Mouse (Mus musculus) C2C12 (cell line): ENCODE measurements around the gene Fntb.

Source experiments
- CTCF ChIP-seq: IDR thresholded peaks from one replicate; pipeline ENCODE4 v1.5.1; 2011; ENCODE audit not compliant: control insufficient read depth, insufficient read depth, insufficient read length
- FOSL1 ChIP-seq: IDR thresholded peaks from one replicate; pipeline ENCODE4 v1.8.0; 2011; ENCODE audit warnings: mild to moderate bottlenecking, low read length; ENCODE audit not compliant: poor library complexity, insufficient read depth, severe bottlenecking
- MAX ChIP-seq: IDR thresholded peaks from one replicate; pipeline ENCODE4 v1.6.1; 2011; ENCODE audit warnings: mild to moderate bottlenecking, control low read depth
- MYOD1 ChIP-seq: IDR thresholded peaks from one replicate; pipeline ENCODE4 v1.6.1; 2011; ENCODE audit warnings: low read depth; ENCODE audit not compliant: control insufficient read depth, insufficient read length
- MYOG ChIP-seq: IDR thresholded peaks from one replicate; pipeline ENCODE4 v1.6.1; 2011; ENCODE audit not compliant: control insufficient read depth, insufficient read length; ENCODE audit errors: extremely low read depth

- TF ChIP-seq CTCF (no peak), MYOG (no peak), MAX (peak; percentile 85), FOSL1 (no peak), MYOD1 (no peak)
These were observed 196.8 kb downstream of the Fntb start, which contains the start of gene Max for GRCm38 (mm10) chr12:76961932-76962891.
